Mouse (Mus musculus) megakaryocyte, embryonic 14.5 days (primary cell): ENCODE measurements around the gene Pde1c.

ENCODE experiments used
- FLI1 ChIP-seq: IDR thresholded peaks from 2 replicates; pipeline ENCODE4 v1.6.1; 2012; ENCODE audit warnings: low read length, inconsistent platforms, mixed read lengths
- GATA1 ChIP-seq: IDR thresholded peaks from 3 replicates; pipeline ENCODE4 v1.6.1; 2012; ENCODE audit warnings: mixed read lengths, low read length, inconsistent platforms, borderline replicate concordance

DNA sequence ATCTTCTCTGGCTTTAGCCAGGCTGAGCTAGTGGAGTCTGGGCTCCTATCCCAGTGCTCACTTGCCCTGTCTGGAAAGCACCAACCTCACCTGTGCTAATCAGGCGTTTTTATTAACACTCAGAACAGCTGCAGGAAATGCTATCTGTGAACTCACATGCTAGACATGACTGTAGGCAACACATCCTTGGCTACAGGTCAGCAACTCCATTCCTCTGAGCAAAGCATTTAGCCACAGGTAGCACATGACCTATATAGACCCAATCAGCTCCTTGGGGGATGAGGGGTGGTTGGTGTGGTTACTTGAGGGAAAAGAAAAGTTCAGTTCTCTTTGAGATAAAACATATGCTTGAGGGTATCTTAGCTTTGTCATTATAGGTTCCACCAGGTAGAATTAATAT is 200.8 kb downstream of the Pde1c start:
- no peak for TF ChIP-seq FLI1
- TF ChIP-seq GATA1, result no peak
